Mouse (Mus musculus): Measurements from ENCODE around the gene Cacna1a.

Cacna1a gene

GRCm38 (mm10) chr8:84413886-84414851, 25.9 kb downstream of the Cacna1a start:
- no peak for DNase-seq (ENCODE audit: low read depth)

- no peak for DNase-seq (ENCODE audit: low read depth)
These were observed 26.7 kb downstream of the Cacna1a start for GRCm38 (mm10) chr8:84414918-84415317.

GRCm38 (mm10) chr8:84415378-84415898, 27.2 kb downstream of the Cacna1a start:
- no peak for DNase-seq (ENCODE audit: low read depth)

- DNase-seq (ENCODE audit: low read depth) = no peak
These were observed 27.8 kb downstream of the Cacna1a start for GRCm38 (mm10) chr8:84416041-84416440.

GRCm38 (mm10) chr8:84416915-84417314, 28.7 kb downstream of the Cacna1a start:
- no peak for DNase-seq (ENCODE audit: low read depth)

GRCm38 (mm10) chr8:84417840-84418239, 29.6 kb downstream of the Cacna1a start:
- no peak for DNase-seq (ENCODE audit: low read depth)

- DNase-seq (ENCODE audit: low read depth) = no peak
These were observed 36.2 kb downstream of the Cacna1a start for GRCm38 (mm10) chr8:84424426-84424825.

GRCm38 (mm10) chr8:84426087-84426486, 37.8 kb downstream of the Cacna1a start:
- DNase-seq (ENCODE audit: low read depth) = no peak

- no peak for DNase-seq (ENCODE audit: low read depth)
These were observed 38.3 kb downstream of the Cacna1a start for GRCm38 (mm10) chr8:84426582-84426981.

GRCm38 (mm10) chr8:84428034-84428433, 39.8 kb downstream of the Cacna1a start:
- no peak for DNase-seq (ENCODE audit: low read depth)

GRCm38 (mm10) chr8:84429014-84429413, 40.8 kb downstream of the Cacna1a start:
- no peak for DNase-seq (ENCODE audit: low read depth)

GRCm38 (mm10) chr8:84429492-84429891, 41.3 kb downstream of the Cacna1a start:
- no peak for DNase-seq (ENCODE audit: low read depth)

- DNase-seq (ENCODE audit: low read depth) = no peak
These were observed 47.1 kb downstream of the Cacna1a start for GRCm38 (mm10) chr8:84435370-84435769.

- DNase-seq (ENCODE audit: low read depth) = no peak
These were observed 51.6 kb downstream of the Cacna1a start for GRCm38 (mm10) chr8:84439813-84440212.

GRCm38 (mm10) chr8:84442043-84442442, 53.8 kb downstream of the Cacna1a start:
- no peak for DNase-seq (ENCODE audit: low read depth)

GRCm38 (mm10) chr8:84446571-84446991, 58.3 kb downstream of the Cacna1a start:
- DNase-seq (ENCODE audit: low read depth) = no peak

- DNase-seq (ENCODE audit: low read depth) = peak; percentile 47
These were observed 66.3 kb downstream of the Cacna1a start for GRCm38 (mm10) chr8:84454532-84454931.

GRCm38 (mm10) chr8:84458853-84459252, 70.6 kb downstream of the Cacna1a start:
- no peak for DNase-seq (ENCODE audit: low read depth)

GRCm38 (mm10) chr8:84459276-84459675, 71.0 kb downstream of the Cacna1a start:
- DNase-seq (ENCODE audit: low read depth) = no peak

GRCm38 (mm10) chr8:84460698-84461097, 72.5 kb downstream of the Cacna1a start:
- DNase-seq (ENCODE audit: low read depth) = no peak

GRCm38 (mm10) chr8:84466932-84467331, 78.7 kb downstream of the Cacna1a start:
- DNase-seq (ENCODE audit: low read depth) = no peak

- DNase-seq (ENCODE audit: low read depth) = peak; percentile 10
These were observed 80.8 kb downstream of the Cacna1a start for GRCm38 (mm10) chr8:84469076-84469475.

- DNase-seq (ENCODE audit: low read depth) = peak; percentile 47
These were observed 83.2 kb downstream of the Cacna1a start for GRCm38 (mm10) chr8:84471271-84471995.

All from 416B (cell line).